Mouse (Mus musculus) right cerebral cortex, adult 18-20 months (tissue): ENCODE measurements around the gene 1810010D01Rik.

Experiments
- DNase-seq: peaks from one replicate; pipeline ENCODE4 v3.0.0; 2022; ENCODE audit warnings: mixed read lengths

Gene 1810010D01Rik

GRCm38 (mm10) chr7:145211680-145212659 is 4.1 kb upstream of the 1810010D01Rik start:
- no peak for DNase-seq

GRCm38 (mm10) chr7:145210477-145211070 is 2.7 kb upstream of the 1810010D01Rik start:
- no peak for DNase-seq

GRCm38 (mm10) chr7:145206801-145207200 is 1.1 kb downstream of the 1810010D01Rik start:
- DNase-seq, result no peak

- DNase-seq, result peak; percentile 82
Observed at GRCm38 (mm10) chr7:145206056-145206610, 1.8 kb downstream of the 1810010D01Rik start.

DNA sequence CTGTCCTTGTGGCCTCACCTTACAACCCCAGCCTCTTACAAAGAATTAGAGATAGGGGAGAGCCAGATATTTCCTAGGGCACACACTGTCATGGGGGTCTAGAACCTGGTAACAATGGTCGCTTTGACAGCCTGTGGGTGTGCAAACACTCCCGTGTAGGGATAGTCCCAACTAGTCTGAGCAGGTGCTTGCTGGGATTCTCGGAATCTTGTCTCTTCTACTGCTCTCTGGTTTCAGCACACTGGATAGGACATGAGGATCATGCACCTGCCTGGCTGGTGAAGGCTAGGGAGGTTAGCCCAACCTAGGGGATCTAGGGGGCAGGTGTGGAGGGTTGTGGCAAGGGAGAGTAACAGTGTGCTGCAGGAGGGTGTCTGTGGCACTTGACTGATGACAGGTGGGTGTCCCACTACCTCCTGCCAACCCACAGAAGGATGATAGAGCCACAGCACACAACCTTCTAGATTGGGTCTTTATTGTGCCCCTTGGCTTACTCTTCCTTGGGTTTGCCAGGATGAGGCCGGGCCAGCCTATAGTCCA is 2.5 kb downstream of the 1810010D01Rik start:
- DNase-seq, result no peak

DNA sequence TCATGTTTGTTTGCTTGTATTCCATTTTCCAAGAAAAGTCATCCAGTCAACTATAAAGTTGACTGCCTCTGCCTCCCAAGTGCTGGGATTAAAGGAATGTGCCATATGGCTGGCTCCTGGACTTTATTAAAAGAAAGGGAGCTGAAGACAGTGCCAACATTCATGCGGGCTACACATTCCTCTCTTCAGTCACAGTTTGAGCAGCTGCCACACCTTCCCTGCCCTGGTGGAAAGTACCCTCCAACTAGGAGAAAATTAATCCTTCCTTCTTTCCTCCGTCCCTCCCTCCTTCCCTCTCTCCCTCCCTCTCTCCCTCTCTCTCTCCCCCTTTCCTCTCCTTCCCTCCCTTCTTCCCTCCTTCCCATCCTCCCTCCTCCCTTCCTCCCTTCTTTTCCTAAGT is 8.2 kb downstream of the 1810010D01Rik start:
- no peak for DNase-seq

DNA sequence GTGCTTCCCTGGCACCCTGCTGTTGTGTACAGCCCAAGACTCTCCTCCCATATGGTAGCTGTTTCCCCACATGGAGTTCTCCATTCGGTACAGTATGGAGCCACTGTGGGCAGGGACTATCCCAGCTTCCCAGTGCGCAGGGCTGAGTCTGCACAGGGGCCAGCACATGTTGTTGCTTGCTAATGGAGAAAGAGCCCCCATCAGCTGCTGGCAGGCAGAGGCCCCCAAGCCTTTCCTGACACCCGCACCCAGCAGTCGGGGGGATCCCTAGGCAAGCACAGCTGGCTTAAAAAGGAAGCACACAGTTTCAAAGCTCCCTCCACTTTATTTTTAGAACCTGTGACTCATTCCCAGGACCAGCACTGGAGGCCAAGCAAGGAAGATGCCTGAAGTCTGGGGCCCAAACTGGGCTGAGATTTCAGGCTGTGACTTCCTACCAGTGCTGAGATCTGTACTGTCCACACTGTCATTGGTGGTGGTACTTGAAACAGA is 9.7 kb downstream of the 1810010D01Rik start:
- DNase-seq, result peak; percentile 76

DNA sequence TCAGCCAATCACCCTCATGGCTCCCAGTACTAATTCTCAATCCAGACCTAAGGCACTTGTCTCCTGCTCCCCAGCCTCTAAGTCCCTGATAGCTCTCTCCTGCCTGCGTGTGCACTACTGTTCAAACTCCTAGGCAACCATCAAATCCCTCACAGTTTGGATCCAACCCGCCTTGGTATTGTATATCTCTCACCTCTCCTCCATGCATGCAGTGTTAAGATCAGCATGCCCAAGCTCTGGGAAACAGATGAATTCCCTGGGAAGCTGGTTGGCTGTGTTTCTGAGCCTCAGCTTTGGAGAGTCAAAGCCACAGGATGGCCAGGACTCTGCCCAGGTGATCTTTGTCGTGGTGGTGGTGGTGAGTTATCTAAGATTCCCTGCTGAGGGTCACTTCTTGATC is 10.2 kb downstream of the 1810010D01Rik start:
- no peak for DNase-seq

- peak; percentile 95 for DNase-seq
Observed at GRCm38 (mm10) chr7:145197042-145197441, 10.9 kb downstream of the 1810010D01Rik start.

- no peak for DNase-seq
Observed at GRCm38 (mm10) chr7:145196340-145196739, 11.6 kb downstream of the 1810010D01Rik start.

DNA sequence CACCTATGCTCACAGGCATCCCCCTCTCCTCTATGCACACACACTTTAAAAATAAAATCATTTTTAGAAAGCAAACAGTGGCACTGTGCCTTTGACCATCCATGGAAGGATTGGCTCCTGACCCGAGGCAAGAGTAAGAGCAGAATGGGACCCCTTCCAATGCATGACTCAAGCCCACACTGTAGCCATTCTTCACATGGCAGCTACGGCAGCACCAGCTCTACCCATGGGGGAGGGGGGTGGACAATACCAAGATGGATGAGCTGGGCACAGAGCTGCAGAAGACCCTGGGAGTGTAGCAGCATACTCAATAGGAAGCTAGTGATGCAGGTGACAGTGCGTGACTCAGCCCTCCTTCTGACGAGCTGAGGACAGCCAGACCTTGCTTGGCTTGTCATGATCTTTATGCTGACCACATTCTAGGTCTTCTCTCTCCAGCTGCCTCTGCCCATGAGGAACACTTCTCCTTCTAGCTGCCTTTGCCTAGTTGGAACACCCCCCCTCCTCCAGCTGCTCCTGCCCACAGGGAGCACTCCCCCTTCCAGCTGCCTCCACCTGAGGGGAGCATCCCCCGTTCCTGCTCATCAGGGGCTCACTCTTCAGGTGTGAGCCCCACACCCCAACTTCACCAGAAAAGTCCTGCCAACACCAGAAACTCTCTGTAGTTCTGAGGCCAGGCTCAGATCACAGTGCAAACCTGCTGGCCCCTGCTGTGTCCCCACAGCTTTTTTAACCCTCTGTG is 12.6 kb downstream of the 1810010D01Rik start:
- no peak for DNase-seq

- peak; percentile 57 for DNase-seq
Observed at GRCm38 (mm10) chr7:145194455-145195161, 13.3 kb downstream of the 1810010D01Rik start.

- no peak for DNase-seq
Observed at GRCm38 (mm10) chr7:145192836-145193235, 15.1 kb downstream of the 1810010D01Rik start.

DNA sequence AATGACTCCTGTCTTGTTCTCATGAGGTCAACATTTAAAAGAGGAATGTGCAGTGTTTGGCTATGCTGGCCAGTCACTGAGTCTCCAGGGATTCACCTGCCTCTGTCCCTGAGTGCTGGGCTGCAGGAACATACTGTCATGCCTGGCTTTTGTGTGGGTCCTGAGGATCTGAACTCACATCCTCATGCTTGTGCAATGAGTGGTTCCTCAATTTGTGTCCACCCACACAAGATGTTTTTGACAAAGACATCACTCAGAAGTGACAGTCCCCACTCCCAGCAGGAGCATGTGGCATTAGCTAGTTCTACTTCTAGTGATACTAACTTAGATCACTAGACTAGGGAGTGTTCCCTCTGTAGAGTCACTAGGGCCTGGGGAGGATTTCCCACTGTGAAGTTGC is 17.4 kb downstream of the 1810010D01Rik start:
- DNase-seq, result no peak

GRCm38 (mm10) chr7:145189342-145189741 is 18.6 kb downstream of the 1810010D01Rik start:
- DNase-seq, result no peak

GRCm38 (mm10) chr7:145187802-145188201 is 20.1 kb downstream of the 1810010D01Rik start:
- DNase-seq, result no peak

DNA sequence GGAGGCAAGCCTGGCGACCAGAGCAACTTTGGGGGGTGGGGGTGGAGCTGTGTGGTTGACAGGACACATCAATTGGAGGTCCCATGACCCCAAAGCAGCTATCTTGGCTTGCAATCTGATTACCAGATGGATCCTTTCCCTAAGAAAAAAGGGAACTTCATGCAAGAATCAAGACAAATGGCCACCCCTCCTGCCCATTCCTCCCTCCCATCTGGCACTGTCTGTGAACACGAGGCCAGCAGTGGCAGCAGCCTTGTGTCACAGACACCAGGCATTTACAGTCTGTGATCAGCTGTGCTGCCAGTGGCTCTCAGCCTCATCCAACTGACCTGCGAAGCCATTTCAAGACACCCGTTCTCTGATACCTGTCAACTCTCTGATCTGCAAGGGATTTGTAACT is 25.5 kb downstream of the 1810010D01Rik start:
- DNase-seq, result no peak

GRCm38 (mm10) chr7:145181376-145182034 is 26.4 kb downstream of the 1810010D01Rik start:
- no peak for DNase-seq

DNA sequence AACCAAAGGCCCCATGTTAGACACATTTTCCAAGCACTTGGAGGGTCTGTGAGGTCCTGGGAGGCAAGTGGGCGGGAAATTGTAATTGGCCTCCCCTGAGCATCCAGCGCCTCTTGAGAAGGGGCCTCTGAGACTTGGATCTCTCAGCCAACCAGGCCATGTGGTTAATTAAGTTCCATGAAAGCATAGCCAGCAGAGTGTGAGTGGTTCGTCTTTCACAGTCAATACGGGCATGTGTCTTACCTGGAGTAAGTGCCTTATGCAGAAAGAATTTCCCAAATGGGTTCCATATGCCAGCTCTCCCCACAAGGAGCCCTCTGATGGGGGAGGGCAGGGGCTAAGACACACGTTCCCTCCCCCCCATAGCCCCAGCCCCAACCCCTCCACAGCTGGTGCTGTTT is 28.2 kb downstream of the 1810010D01Rik start:
- DNase-seq, result no peak

DNA sequence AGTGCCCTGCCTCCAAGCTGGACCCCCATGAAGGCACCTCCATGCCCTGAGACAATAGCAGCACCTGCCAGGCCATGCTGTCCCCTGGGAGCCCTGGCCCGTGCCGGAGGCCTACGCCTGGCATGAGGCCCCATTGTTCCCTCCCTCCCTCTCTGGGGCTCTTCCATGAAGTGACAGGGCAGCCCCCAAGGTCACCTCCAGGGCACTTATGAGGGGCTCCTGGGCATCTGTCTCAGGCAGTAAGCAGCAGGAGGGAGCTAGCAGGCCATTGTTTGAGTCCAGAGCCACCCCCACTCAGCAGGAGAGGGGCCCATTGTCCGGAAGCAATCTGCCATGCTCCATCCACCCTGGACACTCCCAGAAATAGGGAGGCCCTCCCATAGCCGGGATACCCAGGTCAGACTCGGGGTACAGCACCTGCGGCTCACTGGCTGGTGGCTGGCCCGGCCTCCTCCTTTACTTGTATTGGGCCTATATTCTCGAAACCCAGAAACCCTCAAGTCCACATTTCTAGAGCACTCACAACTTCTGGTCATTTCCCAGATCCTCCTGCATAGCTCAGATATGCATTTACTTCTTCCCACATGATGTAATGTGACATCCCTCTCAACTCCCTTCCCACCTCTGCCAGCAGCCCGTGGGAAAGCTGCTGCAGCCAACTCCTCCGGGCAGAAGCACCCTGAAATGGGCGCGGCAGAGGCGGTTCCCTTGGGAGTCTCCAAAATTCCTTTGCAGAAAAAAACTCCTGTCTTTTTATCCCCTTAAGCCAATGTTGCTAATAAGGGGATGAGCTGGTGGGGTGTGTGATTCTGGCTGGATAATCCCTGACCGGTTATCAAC is 30.9 kb downstream of the 1810010D01Rik start:
- DNase-seq, result peak; percentile 33
